Mouse (Mus musculus): ENCODE measurements around the gene Adgrb2.

Gene Adgrb2

DNA sequence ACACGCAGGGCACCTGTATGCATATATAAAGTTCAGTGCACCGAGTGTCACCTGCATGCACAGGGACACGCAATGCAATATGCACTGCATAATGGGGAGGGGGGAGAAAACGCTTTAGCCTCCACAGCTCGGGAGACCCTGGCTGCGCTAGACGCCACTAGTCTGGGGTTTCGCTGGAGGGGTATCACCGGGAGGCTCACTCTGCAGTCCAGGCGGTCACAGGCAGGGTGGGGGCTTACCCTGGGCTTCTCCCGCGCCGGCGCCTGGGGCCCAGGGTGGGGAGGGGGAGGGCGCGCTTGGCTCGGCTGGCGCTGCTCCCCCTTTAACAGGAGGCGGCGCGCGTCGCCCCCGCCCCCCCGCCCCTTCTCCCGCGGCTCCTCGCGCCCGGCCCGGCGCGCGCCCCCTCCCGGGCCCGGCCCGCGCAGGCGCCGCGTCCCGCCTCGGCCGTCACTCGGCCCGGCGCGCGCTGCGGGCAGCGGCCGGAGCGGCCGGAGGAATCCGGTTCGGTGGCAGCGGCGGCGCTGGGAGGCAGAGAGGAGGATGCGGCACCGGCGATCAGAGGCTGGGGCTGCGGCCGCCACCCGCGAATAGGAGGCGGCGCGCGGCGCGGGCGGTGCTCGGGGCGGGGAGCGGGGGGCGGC, at the start of gene Adgrb2:
Gene Adgrb2 (plus strand): TSS at position 450 of the 641 bp plus-strand sequence.
- no peak for DNase-seq (ENCODE audit: low read depth, low spot score)

DNA sequence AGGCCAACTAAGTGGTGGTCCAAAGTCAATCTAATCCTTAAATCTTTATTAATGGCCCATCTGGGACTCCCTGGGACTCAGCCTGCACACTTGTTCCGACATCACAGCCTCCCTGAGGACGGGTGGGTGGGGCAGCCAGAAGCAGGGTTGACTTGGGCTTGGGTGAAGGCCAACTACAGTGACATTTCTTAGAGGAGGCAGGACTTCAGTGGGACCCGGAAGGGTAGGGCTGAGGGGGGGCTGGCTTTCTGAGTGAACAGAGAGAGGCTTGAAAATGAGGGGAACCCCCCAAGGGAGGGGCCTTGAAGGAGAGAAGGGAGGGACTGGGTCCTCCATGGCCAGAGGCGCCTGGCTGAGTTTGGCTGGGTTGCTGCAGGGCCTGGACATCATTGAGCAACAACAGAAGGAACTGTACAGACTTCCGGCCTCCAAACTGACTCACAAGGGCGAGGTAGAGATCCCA, 33.3 kb upstream of the Adgrb2 start:
- DNase-seq (ENCODE audit: low read depth, low spot score) = no peak

DNA sequence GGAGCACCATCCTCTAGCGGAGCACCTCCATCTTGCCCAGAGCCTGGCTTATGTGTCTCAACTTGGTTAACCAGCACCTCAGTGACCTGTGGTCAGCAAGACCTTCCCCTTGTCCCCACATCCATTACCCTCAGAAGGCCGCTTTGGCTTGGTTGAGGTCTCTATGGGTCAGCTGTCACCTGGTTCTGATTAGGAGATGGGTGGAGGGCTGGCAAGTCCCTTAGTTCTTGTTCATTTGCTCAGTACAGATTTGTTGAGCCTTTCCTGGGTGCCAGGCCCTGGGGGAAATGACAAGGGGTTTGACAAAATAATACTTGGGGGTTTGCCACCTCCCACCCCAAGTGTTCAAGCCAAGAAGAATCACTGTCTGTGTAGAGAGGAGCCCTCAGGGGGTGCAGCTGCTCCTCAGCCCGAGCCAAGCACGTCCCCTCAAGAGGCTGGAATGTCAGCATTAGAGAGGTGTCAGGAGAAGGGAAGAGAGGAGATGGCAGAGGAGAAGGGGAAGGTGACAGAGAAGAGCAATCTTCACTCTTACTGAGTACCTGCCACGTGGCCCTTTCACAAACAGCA, 32.3 kb upstream of the Adgrb2 start:
- no peak for DNase-seq (ENCODE audit: low read depth, low spot score)

DNA sequence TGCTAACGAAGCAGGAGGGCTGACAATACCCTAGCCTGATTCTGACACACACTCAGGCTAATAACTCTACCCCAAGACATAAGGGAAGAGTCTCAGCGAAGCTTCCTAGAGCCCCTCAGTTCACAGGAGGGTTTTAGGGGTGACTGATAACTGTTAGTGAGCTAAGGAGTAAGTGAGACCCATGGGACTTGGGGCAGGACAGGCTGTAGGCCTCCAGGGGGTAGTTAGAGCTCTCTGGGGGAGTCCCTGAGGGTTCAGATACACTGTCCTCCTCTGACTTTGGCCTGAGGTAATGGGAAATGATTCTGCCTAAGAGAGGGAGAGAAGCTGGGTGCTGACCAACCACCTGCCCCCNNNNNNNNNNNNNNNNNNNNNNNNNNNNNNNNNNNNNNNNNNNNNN, 30.1 kb upstream of the Adgrb2 start:
- DNase-seq (ENCODE audit: low read depth, low spot score) = peak; percentile 27

DNA sequence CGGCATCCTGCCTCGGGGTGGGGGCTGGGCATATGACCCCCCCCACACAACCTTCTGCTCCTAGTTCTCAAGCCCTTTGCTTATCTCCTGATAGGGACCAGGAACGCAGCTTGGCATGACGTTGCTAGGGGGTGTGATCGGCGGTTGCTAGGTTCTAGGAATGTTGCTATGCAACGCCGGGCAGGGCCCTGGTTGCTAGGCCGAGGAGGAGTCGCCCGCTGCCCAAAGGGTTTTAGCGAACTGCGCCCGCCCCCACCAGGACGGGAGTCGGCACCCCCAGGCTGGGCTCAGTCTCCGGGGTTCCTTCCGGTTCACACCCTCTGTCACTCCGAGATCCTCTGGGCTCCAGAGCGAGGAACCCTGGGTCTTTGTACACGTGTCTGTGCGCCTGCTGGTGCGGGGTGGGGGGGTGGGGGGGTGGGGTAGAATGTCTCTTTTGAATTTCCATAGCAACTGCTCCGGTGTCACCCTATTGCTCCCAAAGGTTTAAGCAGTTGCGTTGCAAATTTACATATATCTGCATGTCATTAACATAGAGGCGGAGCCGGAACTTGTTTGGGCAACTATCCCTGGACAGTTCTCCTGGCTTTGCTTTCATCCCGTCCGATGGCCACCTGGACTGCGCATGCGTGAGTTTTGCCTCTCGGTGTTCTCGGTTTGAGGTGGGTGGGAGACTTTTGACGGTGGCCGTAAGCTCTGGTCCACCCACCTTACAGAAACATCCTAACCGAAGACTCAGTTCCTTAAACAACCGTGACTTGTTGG, 24.3 kb upstream of the Adgrb2 start:
- DNase-seq (ENCODE audit: low read depth, low spot score) = no peak

DNA sequence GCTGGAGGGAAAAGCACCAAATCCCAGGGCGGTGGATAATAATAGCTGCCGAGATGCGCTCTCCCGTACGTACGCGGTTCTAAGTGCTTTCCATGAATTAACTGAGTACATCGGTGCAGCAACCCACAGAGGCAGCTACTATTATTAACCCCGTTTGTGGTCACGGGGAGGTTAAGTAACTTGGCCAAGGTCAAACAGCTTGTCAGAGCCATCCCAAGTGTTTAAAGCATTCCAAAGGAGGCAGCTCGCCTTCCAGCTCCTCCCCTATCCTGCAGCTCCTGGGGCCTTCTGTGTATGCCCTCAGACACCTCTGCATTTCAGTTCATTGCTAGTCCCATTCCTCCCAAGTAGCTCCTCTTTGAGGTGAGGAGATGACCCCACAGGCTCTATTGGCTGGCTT, 19.4 kb upstream of the Adgrb2 start:
- no peak for DNase-seq (ENCODE audit: low read depth, low spot score)

DNA sequence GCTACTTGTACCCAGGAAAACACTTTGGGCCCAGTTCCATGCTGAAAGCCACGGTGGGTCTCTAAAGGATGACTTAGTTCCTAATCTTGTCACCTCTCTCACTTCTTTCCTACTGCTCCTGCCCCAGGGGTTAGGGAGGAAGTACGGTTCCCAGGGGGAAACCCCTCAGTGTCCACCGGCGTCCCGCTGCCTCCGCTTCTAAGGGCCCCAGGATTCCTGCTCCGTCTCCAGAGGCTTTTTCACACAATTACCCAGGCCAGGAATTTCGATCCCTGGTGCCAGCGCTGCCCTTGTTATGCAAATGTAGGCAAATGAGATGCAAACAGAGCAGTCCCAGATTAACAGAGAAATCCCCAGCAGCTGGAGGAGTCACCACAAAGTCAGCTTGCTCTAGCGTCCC, 18.5 kb upstream of the Adgrb2 start:
- DNase-seq (ENCODE audit: low read depth, low spot score) = no peak

DNA sequence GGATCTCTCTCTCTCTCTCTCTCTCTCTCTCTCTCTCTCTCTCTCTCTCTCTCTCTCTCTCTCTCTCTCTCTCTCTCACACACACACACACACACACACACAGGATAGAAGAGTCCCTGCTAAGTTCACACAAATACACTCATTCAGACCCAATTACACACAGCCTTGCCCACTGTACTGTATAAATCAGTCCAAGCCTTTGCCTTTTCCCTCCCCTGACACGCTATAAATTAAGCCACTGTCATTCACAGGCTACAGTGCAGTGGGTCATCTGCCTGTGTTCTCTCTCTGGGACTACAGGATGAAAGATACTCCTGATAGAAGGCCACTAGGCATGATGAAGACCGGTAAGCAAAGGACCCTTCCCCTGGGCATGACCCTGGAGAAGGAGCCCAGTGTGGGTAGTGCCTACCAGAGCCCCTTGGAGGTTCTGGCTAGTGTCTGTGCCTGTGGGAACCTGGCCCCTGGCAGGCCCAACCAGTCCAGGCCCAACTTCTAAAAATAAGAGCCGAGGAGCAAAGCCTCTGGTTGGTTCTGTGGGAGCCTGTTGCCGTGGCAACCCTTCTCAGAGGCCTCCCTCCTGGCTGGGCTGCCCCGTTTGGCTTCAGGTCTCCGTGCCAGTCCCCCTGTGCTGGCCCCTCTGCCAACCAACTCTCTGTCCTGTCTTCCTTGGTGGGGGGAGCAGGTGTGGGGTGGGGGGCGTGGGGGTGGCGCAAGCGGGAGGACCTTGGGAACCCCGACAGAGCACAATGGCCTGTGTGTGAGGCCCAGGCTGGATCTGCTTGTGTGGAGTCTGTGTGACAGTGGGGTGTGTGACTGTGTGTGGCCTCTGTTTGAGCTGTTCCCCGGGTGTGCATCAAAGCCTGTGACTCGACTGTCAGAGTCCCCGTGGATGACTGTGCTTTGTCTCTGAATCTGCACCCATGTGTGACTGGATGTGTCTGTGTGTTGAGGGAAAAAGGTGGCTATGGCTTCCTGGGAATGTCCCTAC, 17.4 kb upstream of the Adgrb2 start:
- no peak for DNase-seq (ENCODE audit: low read depth, low spot score)

DNA sequence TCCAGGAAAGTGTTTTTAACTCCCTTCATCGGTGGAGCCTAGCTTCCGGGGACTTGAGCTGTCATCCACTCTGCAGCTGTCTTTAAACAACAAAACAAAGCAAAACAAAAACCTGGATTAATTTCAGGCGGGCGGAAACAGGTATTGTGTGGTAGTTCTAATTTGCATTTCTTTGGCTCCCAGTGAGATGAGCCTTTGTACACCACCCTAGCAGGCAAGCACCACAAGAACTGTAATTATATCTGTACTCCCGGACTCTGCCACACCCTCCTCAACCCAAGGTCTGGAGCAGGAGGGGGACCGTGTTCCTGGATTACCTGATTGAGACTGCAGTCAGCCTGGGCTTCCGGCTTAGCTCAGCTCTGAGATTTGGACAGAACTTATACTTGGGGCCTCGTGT, 14.5 kb upstream of the Adgrb2 start:
- no peak for DNase-seq (ENCODE audit: low read depth, low spot score)

DNA sequence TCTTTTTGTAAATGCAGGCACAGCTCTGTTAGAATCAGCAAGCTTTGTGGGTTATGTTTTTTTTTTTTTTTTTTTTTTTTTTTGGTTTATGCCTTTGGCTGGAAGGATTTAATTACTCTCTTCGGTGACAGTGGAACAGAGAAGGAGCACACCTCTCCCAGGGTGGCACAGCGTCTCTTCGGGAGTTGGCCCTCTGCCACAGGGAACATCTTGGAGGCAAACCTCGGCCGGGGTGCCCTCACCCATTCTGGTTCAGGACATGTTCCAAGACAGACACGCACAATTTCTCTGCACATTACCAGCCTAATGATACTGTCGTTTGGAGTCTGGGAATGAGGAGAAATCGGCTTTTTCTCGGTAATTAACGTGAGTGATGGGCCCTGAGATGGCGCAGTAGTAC, 13.8 kb upstream of the Adgrb2 start:
- no peak for DNase-seq (ENCODE audit: low read depth, low spot score)

DNA sequence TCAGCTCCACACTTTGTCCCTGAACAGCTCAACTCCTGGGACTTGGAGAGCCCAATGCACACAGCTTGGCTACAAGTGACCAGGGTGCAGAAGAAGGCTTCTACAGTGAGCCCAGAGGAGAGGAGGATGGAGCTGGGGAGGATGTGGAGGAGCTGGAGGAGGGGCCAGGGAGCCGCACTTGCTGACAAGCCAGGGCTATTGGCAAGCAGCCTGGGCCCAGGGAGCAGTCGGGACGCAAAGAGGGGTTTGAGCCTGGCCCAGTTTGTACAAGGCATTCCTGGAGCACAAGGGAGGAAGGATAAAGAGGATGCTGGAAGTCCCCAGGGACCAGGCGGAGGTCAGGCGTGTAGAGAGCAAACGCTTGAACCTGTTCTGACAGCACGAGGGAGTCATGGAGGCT, 12.7 kb upstream of the Adgrb2 start:
- no peak for DNase-seq (ENCODE audit: low read depth, low spot score)

DNA sequence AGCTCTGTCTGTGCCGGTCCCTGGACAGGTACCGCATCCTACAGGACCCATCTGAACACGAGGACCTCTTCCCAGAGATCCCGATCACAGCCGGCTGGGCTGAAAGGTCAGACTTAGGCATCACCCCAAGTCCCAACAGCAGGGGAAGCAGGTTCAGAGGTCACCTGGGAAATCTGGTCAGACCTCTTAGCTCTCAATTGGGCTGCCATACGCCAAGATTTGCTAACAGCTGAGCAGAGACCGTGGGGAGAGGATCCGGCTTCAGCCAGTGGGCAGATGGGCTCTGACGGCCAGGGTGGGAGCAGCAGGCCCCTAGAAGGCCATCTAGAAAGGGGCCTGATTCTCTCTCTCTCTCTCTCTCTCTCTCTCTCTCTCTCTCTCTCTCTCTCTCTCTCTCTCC, 10.4 kb upstream of the Adgrb2 start:
- no peak for DNase-seq (ENCODE audit: low read depth, low spot score)

DNA sequence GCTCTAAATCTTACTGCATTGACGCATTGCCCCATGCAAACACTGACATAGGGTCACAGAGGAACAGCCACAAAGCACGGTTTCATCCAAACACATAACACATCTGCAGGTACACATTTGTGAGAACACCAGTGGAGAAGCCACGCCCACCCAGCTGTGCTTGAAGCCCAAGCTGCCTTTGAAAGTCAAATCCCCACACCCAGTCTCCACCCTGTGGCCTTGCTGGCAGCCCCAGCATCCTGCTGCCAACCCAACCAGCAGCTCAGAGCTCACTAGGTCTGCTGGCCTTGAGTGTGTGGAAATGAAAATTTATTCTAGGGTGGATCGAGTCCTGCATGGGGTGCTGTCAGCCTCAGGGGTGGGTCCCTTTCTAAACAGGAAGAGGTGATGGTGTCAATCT, 7.4 kb upstream of the Adgrb2 start:
- no peak for DNase-seq (ENCODE audit: low read depth, low spot score)

DNA sequence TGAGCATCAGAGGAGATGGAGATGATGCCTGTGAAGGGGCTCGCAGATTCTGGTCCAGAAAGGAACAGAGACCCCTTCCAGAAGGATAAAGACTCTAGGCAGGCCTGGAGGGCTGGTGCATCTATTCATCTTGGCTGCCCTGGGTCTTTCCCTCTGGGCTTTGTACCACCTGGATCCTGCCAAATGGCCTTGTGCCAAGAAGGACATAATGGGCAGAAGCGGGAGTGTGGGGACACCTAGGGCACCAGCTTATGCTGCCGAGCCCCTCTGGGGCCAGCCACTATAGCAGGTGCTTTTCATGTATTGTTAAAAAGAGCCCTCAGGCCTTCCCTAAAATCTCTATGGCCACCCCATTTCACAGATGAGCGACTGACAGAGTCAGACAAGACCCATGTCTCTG, 6.4 kb upstream of the Adgrb2 start:
- DNase-seq (ENCODE audit: low read depth, low spot score) = no peak

DNA sequence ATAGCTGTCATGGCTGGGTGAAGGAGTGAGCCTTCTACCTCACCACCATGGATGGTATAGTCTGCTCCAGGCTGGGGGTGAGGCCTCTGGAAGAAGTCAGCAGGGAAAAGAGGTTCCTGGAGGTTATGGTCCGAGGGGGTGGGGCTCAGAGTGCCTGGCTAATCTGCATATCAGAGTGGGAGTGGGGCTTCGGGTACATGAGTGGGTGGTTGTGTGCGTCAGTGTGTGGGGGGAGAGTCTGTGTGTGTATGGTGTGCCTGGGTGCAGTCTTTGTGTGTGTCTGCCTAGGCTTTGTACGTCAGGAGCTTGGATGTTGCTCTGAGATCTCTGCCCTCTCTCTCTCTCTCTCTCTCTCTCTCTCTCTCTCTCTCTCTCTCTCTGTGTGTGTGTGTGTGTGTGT, 5.7 kb upstream of the Adgrb2 start:
- DNase-seq (ENCODE audit: low read depth, low spot score) = no peak

DNA sequence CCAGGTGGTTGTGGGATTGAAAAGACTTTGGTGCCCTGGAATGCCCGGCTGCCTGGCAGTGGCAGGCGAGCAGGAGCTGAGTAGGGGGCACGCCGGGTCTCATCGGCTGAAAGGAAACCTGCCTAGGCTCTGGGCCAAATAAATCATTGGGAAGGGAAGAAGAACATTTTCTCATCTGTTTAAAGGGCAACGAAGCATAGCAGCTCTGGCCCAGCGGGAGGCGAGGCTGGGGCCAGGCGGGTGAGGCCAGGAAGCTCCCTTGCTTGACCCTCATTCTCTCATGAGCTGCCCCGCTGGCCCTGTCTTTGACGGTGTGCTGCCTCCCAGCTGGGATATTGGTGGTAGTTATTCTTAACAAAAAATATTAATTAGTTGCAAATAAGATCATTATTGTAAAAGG, 3.0 kb upstream of the Adgrb2 start:
- no peak for DNase-seq (ENCODE audit: low read depth, low spot score)

DNA sequence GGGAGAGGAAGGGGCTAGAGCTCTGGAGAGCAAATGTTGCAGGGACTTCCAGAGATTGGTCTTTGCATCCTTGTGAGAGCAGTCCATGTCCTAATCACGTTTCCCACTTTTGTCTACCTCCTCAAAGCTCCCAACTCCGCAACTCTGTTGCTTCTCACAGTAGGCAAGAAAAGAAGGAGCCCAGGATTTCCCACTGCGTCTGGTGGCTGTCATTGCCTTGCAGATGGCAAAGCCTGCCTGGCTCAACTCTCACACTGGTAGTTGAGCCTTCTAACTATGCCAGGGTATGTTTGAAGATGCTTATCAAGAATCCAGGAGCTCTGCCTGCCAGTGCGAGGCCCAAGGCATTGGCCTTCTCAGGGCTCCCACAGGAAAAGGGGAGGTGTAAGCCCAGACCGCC, 1.6 kb upstream of the Adgrb2 start:
- no peak for DNase-seq (ENCODE audit: low read depth, low spot score)

DNA sequence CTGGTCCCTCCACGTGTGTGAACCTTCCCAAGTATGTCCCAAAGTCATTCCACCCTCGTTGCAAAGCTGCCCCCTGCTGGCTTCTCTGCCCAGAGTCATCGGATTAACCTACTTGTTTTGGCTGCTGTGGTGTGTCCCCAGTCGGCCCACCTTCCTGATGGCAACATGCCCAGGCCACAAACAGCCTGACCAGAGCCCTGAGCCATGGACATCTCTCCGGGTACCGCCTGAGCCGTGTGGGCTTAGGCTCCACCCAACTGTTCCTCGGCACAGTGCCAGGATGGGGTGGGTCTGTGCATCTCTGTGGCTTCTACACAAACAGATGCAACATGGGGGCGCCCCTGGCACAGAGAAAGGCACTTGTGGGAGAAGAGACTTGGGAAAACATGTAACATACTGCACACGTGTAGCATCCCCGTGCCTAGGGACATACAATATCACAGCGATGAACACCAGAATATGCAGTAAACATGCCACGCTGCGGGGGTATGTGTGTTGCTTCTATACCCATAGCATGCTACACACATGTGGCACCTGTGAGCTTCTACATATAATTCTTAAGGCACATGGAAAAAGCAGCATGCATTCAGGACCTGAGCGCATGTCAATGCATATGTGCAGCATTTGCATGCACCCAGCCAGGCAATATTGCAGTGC, 778 bp upstream of the Adgrb2 start:
- DNase-seq (ENCODE audit: low read depth, low spot score) = no peak

DNA sequence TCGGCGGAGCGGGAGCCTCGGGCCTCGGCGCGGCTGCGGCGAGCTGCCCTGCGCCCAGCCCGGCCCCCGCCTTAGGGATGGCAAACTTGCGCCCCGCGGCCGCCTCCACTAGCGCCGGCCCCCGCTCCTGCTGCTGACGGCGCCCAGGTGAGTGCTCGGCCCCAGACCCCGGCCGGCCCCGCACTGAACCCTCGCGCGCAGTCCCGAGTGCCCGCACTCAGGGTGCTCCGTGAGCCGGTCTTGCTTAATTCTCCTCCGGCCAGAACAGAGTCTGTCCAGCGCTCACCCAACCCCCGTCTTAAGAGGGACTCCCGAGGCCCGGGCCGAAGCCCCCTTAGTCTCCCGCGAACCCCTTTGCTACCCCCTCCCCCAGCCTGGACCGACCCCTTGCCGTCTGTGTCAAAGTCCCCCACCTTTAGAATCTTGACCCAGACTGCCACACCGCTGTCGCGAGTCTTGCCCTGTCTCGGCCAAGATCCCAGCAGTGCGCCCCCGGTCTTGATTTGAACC, 546 bp downstream of the Adgrb2 start:
- DNase-seq (ENCODE audit: low read depth, low spot score) = no peak

DNA sequence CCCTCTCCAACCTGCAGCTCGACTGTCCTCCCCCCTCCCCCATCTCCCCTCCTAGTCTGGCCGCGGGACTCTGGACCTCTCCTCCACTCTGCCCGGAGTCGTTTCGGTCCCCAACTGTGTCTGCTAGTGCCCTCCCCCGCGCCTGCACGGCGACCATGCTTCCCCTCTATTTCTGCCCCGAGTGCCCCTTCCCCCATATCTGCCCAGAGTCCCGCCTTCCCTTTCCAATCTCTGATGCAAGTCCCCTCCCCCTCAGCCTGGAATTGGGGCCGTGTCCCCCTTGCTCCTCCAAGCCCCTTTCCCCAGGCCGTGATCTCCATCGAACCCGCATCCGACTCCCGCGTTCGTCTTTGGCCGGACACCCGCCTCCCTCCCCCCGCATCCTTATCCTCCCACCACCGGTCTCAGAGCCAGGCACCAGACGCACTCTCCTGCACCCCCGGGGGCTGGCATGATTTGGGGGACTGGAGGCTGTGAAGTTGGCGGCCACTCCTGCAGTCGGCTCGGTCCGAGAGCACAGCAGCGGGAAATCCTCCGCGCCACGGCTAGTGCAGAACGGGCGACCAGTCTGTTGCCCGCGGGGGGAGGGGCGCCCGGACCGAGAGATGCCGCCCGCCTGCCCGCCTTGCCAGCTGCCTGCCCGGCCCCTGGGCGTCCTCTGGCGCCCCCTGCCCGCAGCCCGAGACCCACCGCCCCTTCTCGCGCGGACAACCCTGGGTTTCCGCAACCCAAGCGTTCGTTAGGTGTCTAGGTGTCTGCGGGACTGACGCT, 1.2 kb downstream of the Adgrb2 start:
- DNase-seq (ENCODE audit: low read depth, low spot score) = no peak

Data from A20 (cell line).